Mouse (Mus musculus): ENCODE measurements around the gene 6030452D12Rik. TPM values are rescaled to one million over a fixed set of nuclear protein-coding genes. Genes with fewer than 3 reads are reported as not detected.

Gene 6030452D12Rik
- not detected in 2 replicates for total RNA-seq (2012; rRNA removed)

DNA sequence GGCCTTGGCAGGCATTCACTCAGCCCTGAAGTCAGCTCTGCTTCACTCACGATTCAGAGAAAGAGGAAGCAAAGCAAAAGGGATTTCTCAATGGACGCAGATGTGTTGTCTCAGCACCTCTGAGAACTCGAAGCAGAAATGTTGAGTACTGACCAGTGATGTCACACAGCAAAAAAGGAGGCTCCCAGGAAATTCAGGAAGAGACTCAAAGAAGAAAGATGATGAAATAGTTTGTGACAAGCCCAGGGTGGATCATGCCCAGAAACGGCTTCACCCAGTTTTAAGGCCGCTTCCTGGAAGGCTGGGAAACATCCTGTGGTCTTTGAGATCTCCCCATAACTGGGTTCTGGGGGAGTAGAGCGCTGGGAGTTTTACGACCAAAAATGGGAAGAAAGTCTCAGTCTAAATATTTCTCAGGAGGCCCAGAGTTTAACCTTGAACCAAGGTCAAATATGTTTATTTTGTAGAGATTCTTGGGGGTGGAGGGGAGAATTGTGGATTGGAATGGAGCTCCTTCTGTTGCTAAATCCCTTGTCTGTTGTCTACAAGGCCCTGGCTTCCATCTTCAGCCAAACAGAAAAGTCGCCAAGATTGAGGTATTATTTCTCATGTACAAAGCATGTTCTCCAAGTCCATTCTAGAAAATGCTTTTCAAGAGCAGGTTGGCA lies at the start of gene 6030452D12Rik:
Gene 6030452D12Rik, plus strand, starts transcription at position 505 of the 668 bp plus-strand sequence.
- DNase-seq (ENCODE audit: low read depth, low spot score), result no peak
- no peak within 1 kb of the TSS for H3K27ac ChIP-seq (ENCODE audit: insufficient read depth, low read depth, low read length, poor library complexity, severe bottlenecking)
- in situ Hi-C loops (cut with MboI; ENCODE audit: low sequenced_read_pairs in 2 of 2, unreplicated experiment in 2 of 2), result no loop called here
- TF ChIP-seq ZNF384 (IDR thresholded peaks at IDR 0.05; ENCODE audit: low read depth, low read length) (no peak), CHD2 (IDR thresholded peaks at IDR 0.05; ENCODE audit: low read depth, low read length) (no peak), ZC3H11A (IDR thresholded peaks at IDR 0.05; ENCODE audit: borderline replicate concordance, low read depth, low read length) (no peak), MAFK (IDR thresholded peaks at IDR 0.05; ENCODE audit: insufficient read depth, low read depth, low read length) (no peak), HCFC1 (IDR thresholded peaks at IDR 0.05; ENCODE audit: borderline replicate concordance, insufficient read depth, low read length) (no peak)
- no peak within 1 kb of the TSS for H3K4me3 ChIP-seq (ENCODE audit: insufficient read depth in 1 of 2, low read depth in 1 of 2, low read length in 2 of 2, poor library complexity in 1 of 2, severe bottlenecking in 1 of 2)
- H3K4me1 ChIP-seq (ENCODE audit: control insufficient read depth in 2 of 2, insufficient read depth in 2 of 2, low read length in 2 of 2, poor library complexity in 1 of 2), result no peaks in the 10 kb centered on the region
- H3K9me3 ChIP-seq (ENCODE audit: control insufficient read depth, insufficient read depth, low read depth, low read length), result peaks cover 43% of the 10 kb centered on the region
- no peak within 1 kb of the TSS for H3K9ac ChIP-seq (ENCODE audit: insufficient read depth, low read depth, low read length, poor library complexity, severe bottlenecking)
- no peaks in the 10 kb centered on the region for H3K36me3 ChIP-seq (ENCODE audit: control insufficient read depth, insufficient read depth, low read length, poor library complexity, severe bottlenecking)

DNA sequence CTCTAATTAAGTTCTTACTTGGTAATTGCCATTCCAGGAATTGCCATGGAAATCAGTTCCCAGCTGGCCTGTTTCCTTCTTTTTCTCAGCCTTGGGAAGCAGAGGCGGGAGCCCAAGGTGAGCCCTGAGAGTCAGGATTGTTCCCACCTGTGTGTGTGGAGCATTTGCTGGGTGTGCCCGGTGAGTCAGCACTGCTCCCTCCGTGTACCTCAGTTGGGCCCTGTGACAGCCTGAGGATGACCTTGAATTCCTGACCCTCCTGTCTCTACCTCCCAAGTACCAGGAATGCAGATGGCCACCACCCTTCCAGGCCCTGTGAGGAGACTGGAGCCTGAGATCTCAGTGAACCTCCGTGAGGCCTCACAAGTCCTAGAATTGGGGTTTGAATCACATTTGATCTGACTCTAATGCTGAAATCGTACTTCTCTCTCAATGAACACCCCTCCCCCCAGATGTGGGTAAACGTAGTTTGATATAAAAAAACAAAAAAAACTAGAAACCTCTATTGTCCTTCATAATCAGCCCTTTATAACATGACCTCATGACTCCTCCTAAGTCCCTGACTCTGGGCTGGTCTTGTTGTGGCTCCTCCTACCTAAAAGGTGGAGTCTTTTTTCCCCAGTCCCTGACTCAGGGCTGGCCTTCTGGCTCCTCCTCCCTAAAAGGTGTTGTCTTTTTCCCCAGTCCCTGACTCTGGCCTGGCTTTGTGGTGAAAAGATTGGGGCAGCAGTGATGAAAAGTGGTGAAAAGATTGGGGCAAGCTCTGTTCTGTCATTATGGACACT lies 48.8 kb upstream of the 6030452D12Rik start:
- Histone ChIP-seq H3K4me1 (ENCODE audit: control insufficient read depth in 2 of 2, insufficient read depth in 2 of 2, low read length in 2 of 2, poor library complexity in 1 of 2) (peaks cover 5 to 13% of the 10 kb centered on the region in 2 experiments; a peak in 3 of 4 replicates), H3K9me3 (ENCODE audit: control insufficient read depth, insufficient read depth, low read depth, low read length) (no peaks in the 10 kb centered on the region), H3K27ac (ENCODE audit: insufficient read depth, low read depth, low read length, poor library complexity, severe bottlenecking) (peak overlapping the region; percentile 50), H3K4me3 (ENCODE audit: insufficient read depth in 1 of 2, low read depth in 1 of 2, low read length in 2 of 2, poor library complexity in 1 of 2, severe bottlenecking in 1 of 2) (peak overlapping the region in 1 of 2 experiments; percentile 30; a peak in 3 of 4 replicates), H3K9ac (ENCODE audit: insufficient read depth, low read depth, low read length, poor library complexity, severe bottlenecking) (peak overlapping the region; percentile 47; the same call in 1 of the 2 replicates), H3K36me3 (ENCODE audit: control insufficient read depth, insufficient read depth, low read length, poor library complexity, severe bottlenecking) (no peaks in the 10 kb centered on the region)
- peak; percentile 83 for DNase-seq (ENCODE audit: low read depth, low spot score)
- in situ Hi-C loops (cut with MboI; ENCODE audit: low sequenced_read_pairs in 2 of 2, unreplicated experiment in 2 of 2), result no loop called here
- TF ChIP-seq ZNF384 (IDR thresholded peaks at IDR 0.05; ENCODE audit: low read depth, low read length) (0 out of 2 replicates have a peak, but pooled peaks have one; percentile 67), HCFC1 (IDR thresholded peaks at IDR 0.05; ENCODE audit: borderline replicate concordance, insufficient read depth, low read length) (no peak), ZC3H11A (IDR thresholded peaks at IDR 0.05; ENCODE audit: borderline replicate concordance, low read depth, low read length) (no peak), CHD2 (IDR thresholded peaks at IDR 0.05; ENCODE audit: low read depth, low read length) (peak; percentile 42; the same call in 1 of the 2 replicates), MAFK (IDR thresholded peaks at IDR 0.05; ENCODE audit: insufficient read depth, low read depth, low read length) (peak; percentile 89)

DNA sequence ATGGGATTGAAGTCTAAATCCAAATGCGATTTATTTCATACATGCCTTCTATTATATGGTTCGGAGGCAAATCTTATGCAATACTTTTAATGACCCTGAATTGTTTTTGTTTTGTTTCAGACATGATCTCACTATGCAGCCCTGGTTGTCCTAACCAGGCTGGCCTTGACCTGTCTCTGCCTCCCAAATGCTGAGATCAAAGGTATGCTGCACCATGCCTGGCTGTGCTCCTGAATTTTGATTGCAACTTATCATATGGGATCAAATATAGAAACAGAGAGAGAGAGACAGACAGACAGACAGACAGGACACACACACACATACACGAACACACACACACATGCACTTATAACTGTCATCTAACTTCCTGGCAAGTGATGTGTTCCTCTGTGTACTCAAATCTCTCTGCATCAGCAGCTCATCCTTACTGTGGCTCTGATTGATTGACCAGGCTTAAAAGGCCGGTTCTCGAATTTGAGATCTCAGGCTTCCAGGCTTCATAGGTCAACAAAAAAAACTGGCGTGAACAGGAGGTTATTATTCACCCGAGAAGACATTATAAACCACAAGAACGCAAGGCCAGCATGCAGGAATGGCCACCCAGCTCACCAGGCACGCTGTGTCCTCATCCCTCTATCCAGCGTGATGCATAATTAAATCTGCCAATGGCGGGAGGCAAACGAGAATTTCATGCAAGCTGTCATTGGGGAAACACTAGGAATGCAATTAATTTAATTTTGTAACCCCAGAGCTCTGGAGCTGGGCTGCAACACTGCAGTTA lies 47.4 kb upstream of the 6030452D12Rik start:
- H3K4me3 ChIP-seq (ENCODE audit: insufficient read depth in 1 of 2, low read depth in 1 of 2, low read length in 2 of 2, poor library complexity in 1 of 2, severe bottlenecking in 1 of 2), result no peak overlapping the region
- H3K36me3 ChIP-seq (ENCODE audit: control insufficient read depth, insufficient read depth, low read length, poor library complexity, severe bottlenecking), result no peaks in the 10 kb centered on the region
- H3K27ac ChIP-seq (ENCODE audit: insufficient read depth, low read depth, low read length, poor library complexity, severe bottlenecking), result no peak overlapping the region
- H3K9me3 ChIP-seq (ENCODE audit: control insufficient read depth, insufficient read depth, low read depth, low read length), result no peaks in the 10 kb centered on the region
- no peak for DNase-seq (ENCODE audit: low read depth, low spot score)
- H3K9ac ChIP-seq (ENCODE audit: insufficient read depth, low read depth, low read length, poor library complexity, severe bottlenecking), result no peak overlapping the region
- in situ Hi-C loops (cut with MboI; ENCODE audit: low sequenced_read_pairs in 2 of 2, unreplicated experiment in 2 of 2), result no loop called here
- peaks cover 5 to 13% of the 10 kb centered on the region in 2 experiments; a peak in 3 of 4 replicates for H3K4me1 ChIP-seq (ENCODE audit: control insufficient read depth in 2 of 2, insufficient read depth in 2 of 2, low read length in 2 of 2, poor library complexity in 1 of 2)
- TF ChIP-seq ZC3H11A (IDR thresholded peaks at IDR 0.05; ENCODE audit: borderline replicate concordance, low read depth, low read length) (no peak), HCFC1 (IDR thresholded peaks at IDR 0.05; ENCODE audit: borderline replicate concordance, insufficient read depth, low read length) (no peak), ZNF384 (IDR thresholded peaks at IDR 0.05; ENCODE audit: low read depth, low read length) (no peak), CHD2 (IDR thresholded peaks at IDR 0.05; ENCODE audit: low read depth, low read length) (no peak)

DNA sequence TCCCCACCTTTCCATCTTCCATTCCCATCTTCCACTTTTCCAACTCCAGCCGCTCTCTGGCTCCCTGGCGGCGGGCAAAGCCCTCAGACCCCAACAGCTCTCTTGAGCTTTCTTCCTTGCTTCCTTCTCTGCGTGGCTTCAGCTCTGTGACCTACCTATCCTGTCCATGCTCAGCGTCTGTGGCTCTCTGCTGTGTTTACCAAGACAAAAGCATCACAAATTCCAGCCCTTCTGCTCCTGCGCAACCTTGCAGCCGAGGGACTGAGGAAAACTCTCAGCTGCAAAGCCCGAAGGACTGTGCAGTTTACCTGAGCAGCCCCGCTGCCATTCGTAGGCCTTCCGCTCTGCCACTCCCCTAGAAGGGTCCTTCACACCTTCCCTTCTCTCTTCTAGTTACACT lies 46.3 kb upstream of the 6030452D12Rik start:
- no peaks in the 10 kb centered on the region for H3K9me3 ChIP-seq (ENCODE audit: control insufficient read depth, insufficient read depth, low read depth, low read length)
- H3K4me3 ChIP-seq (ENCODE audit: insufficient read depth in 1 of 2, low read depth in 1 of 2, low read length in 2 of 2, poor library complexity in 1 of 2, severe bottlenecking in 1 of 2), result peak overlapping the region; percentile 9 to 37; a peak in 3 of 4 replicates
- H3K9ac ChIP-seq (ENCODE audit: insufficient read depth, low read depth, low read length, poor library complexity, severe bottlenecking), result 0 out of 2 replicates have a peak overlapping the region, but pooled peaks have one; percentile 38
- DNase-seq (ENCODE audit: low read depth, low spot score), result no peak
- H3K4me1 ChIP-seq (ENCODE audit: control insufficient read depth in 2 of 2, insufficient read depth in 2 of 2, low read length in 2 of 2, poor library complexity in 1 of 2), result peaks cover 5 to 13% of the 10 kb centered on the region in 2 experiments; a peak in 3 of 4 replicates
- no peak overlapping the region for H3K27ac ChIP-seq (ENCODE audit: insufficient read depth, low read depth, low read length, poor library complexity, severe bottlenecking)
- no peaks in the 10 kb centered on the region for H3K36me3 ChIP-seq (ENCODE audit: control insufficient read depth, insufficient read depth, low read length, poor library complexity, severe bottlenecking)
- in situ Hi-C loops (cut with MboI; ENCODE audit: low sequenced_read_pairs in 2 of 2, unreplicated experiment in 2 of 2), result no loop called here
- TF ChIP-seq ZNF384 (IDR thresholded peaks at IDR 0.05; ENCODE audit: low read depth, low read length) (no peak), CHD2 (IDR thresholded peaks at IDR 0.05; ENCODE audit: low read depth, low read length) (no peak)

All from ES-E14 (cell line).